Comparison of ENCODE assay signal across 16 mouse cellular contexts in genomic region chr10:86286508-86286907, GRCm38 (mm10). TPM values are rescaled to one million over a fixed set of nuclear protein-coding genes. Genes with fewer than 3 reads are reported as not detected.
A peak's percentile ranks its signal among the peaks of the same experiment; 100 is the strongest.
DNase-seq lines count a peak whose midpoint lies in the region; ATAC-seq and TF ChIP-seq lines count a peak whose summit lies in the region.
"Had no signal": no experiment of that assay in that cellular context is flagged by ENCODE, and none has a peak within 500 bp of the region (broad histone marks: within the 10 kb centered on the region; RNA-seq: fewer than 3 reads in every experiment).

No protein-coding gene starts in this region.

- H3K9ac ChIP-seq in kidney, embryonic 15.5 days: no peak overlapping the region
- no peak overlapping the region for H3K9ac ChIP-seq in lung, postnatal 0 days (replicated peaks; ENCODE audit: low read depth)
- H3K9ac ChIP-seq: hindbrain, embryonic 15.5 days; liver, postnatal 0 days had no signal

- DNase-seq in adrenal gland, postnatal 10 days: peak; percentile 49
- DNase-seq in adrenal gland, adult 18-20 months (ENCODE audit: low spot score in 2 of 2): no peak
- peak; percentile 73 for DNase-seq in kidney, adult 9 months
- DNase-seq in lung, postnatal 0 days (ENCODE audit: low spot score): peak; percentile 91
- DNase-seq in retina, postnatal 1 day: no peak
- DNase-seq in right cerebral cortex, adult 2 months (ENCODE audit: low spot score in 2 of 2): no peak
- DNase-seq: cerebellum, adult 18-20 months; liver, postnatal 0 days; right cerebral cortex, adult 18-20 months; thymus, adult 18-20 months had no signal

- H3ac ChIP-seq in C2C12 (ENCODE audit: control insufficient read depth, insufficient read length, low read depth): no peak overlapping the region

- no peaks in the 10 kb centered on the region for H3K36me3 ChIP-seq in kidney, embryonic 15.5 days
- no peaks in the 10 kb centered on the region for H3K36me3 ChIP-seq in C2C12 (ENCODE audit: control insufficient read depth, insufficient read depth)
- H3K36me3 ChIP-seq in lung, postnatal 0 days (ENCODE audit: insufficient read depth, low read length): no peaks in the 10 kb centered on the region
- H3K36me3 ChIP-seq: embryonic facial prominence, embryonic 10.5 days had no signal

- no peak overlapping the region for H3K4me3 ChIP-seq in kidney, embryonic 15.5 days (replicated peaks)
- H3K4me3 ChIP-seq in C2C12 (ENCODE audit: insufficient read depth, poor library complexity, severe bottlenecking): no peak overlapping the region
- H3K4me3 ChIP-seq in lung, postnatal 0 days (ENCODE audit: low read depth, low read length): no peak overlapping the region
- H3K4me3 ChIP-seq: embryonic facial prominence, embryonic 10.5 days; hindbrain, embryonic 15.5 days had no signal

- H3K4me2 ChIP-seq in kidney, embryonic 15.5 days: no peak overlapping the region
- H3K4me2 ChIP-seq in lung, postnatal 0 days (replicated peaks; ENCODE audit: low read depth, low read length): no peak overlapping the region
- H3K4me2 ChIP-seq: hindbrain, embryonic 15.5 days had no signal

- no peaks in the 10 kb centered on the region for H3K9me3 ChIP-seq in kidney, embryonic 15.5 days (replicated peaks)
- H3K9me3 ChIP-seq in lung, postnatal 0 days (ENCODE audit: low read length): no peaks in the 10 kb centered on the region
- H3K9me3 ChIP-seq: embryonic facial prominence, embryonic 10.5 days; hindbrain, embryonic 15.5 days had no signal

- no peaks in the 10 kb centered on the region for H3K79me3 ChIP-seq in C2C12 (ENCODE audit: low read depth)

- H3K4me1 ChIP-seq in kidney, embryonic 15.5 days: no peaks in the 10 kb centered on the region
- H3K4me1 ChIP-seq in lung, postnatal 0 days (ENCODE audit: insufficient read depth, low read depth, low read length): no peaks in the 10 kb centered on the region
- H3K4me1 ChIP-seq: embryonic facial prominence, embryonic 10.5 days; hindbrain, embryonic 15.5 days had no signal

- peak; percentile 97 for TF ChIP-seq EP300 in lung, postnatal 0 days (IDR thresholded peaks at IDR 0.05)

- H3K27ac ChIP-seq in kidney, embryonic 15.5 days: no peak overlapping the region
- no peak overlapping the region for H3K27ac ChIP-seq in lung, postnatal 0 days (ENCODE audit: low read length)
- H3K27ac ChIP-seq: embryonic facial prominence, embryonic 10.5 days; hindbrain, embryonic 15.5 days had no signal

- WGBS in kidney, embryonic 15.5 days: 94% methylated on average over 7 of the region's 7 CpGs
- WGBS in lung, postnatal 0 days: 63% methylated on average over 7 of the region's 7 CpGs

- H3K79me2 ChIP-seq in C2C12 (ENCODE audit: control insufficient read depth, insufficient read depth): no peaks in the 10 kb centered on the region

- no peaks in the 10 kb centered on the region for H3K27me3 ChIP-seq in kidney, embryonic 15.5 days
- no peaks in the 10 kb centered on the region for H3K27me3 ChIP-seq in C2C12 (ENCODE audit: control insufficient read depth, insufficient read depth, insufficient read length)
- H3K27me3 ChIP-seq in lung, postnatal 0 days (replicated peaks; ENCODE audit: insufficient read depth, low read length): no peaks in the 10 kb centered on the region
- H3K27me3 ChIP-seq: hindbrain, embryonic 15.5 days had no signal

- no peak for ATAC-seq in kidney, embryonic 15.5 days (replicated peaks; ENCODE audit: low FRiP score)
- ATAC-seq in lung, postnatal 0 days: peak; percentile 71
- ATAC-seq: activated CD4-positive, CD25-positive, alpha-beta regulatory T cell, adult 4 months; forebrain, embryonic 16.5 days; liver, postnatal 0 days had no signal

- no peak for TF ChIP-seq CTCF in C2C12 (IDR thresholded peaks at IDR 0.05; ENCODE audit: control insufficient read depth, insufficient read depth, insufficient read length)
- no peak for TF ChIP-seq CTCF in lung, postnatal 0 days (IDR thresholded peaks at IDR 0.05)

TF ChIP-seq in C2C12, 6 proteins besides CTCF, POLR2A, EP300 and RAD21:
- TF ChIP-seq CEBPB (IDR thresholded peaks at IDR 0.05; ENCODE audit: low read depth) (peak; percentile 21), FOSL1 (IDR thresholded peaks at IDR 0.05; ENCODE audit: insufficient read depth, low read length, poor library complexity, severe bottlenecking) (no peak)
TF ChIP-seq in C2C12: peak in this region for 1.

RNA-seq across cellular contexts. Expression of gene Timp3, which starts 13.7 kb away (rescaled TPM):
- total RNA-seq in adrenal gland, postnatal 10 days (2021): 100 to 1,000 TPM; 209 to 211 TPM
- 100 to 1,000 TPM; 511 to 546 TPM for total RNA-seq in adrenal gland, adult 18-20 months (2021)
- 82.0 and 85.9 TPM in 2 replicates for polyA plus RNA-seq in kidney, embryonic 15.5 days (2015; fragmentation: Nextera tagmentation; extraction: Ambion mirVana)
- polyA plus RNA-seq in C2C12 (2012; fragmentation: generic; extraction: Trizol): 57.7 TPM
- polyA plus RNA-seq in lung, postnatal 0 days (2015; fragmentation: Nextera tagmentation; extraction: Ambion mirVana): 207 and 208 TPM in 2 replicates
- polyA plus RNA-seq: activated CD4-positive, CD25-positive, alpha-beta regulatory T cell, adult 4 months had no signal

Comparison
In these comparisons a context has a peak if more than half of its experiments do, and no peak if none do; other contexts are left out.
1. DNase-seq: peak in adrenal gland, postnatal 10 days (single experiment), kidney, adult 9 months (single experiment) and lung, postnatal 0 days (single experiment); none in adrenal gland, adult 18-20 months (0 of 2), retina, postnatal 1 day (single experiment) and right cerebral cortex, adult 2 months (0 of 2).